Mouse (Mus musculus) midbrain, embryonic 11.5 days (tissue): ENCODE results near the gene Dnm1. TPM values are rescaled to one million over a fixed set of nuclear protein-coding genes. Genes with fewer than 3 reads are reported as not detected.

Experiments
- ATAC-seq: fragments of 200-750 bp; cut with Nextera tagmentation; 2 replicates; pipeline ENCODE4 v1.8.0; 2017; ENCODE audit warnings: moderate TSS enrichment, moderate library complexity; ENCODE audit not compliant: low FRiP score
- DNase-seq: peaks from one replicate; pipeline ENCODE4 v3.0.0; 2015; ENCODE audit warnings: low spot score; ENCODE audit errors: missing footprints
- H3K27ac ChIP-seq: fragments of 300-500 bp; sonication (generic); 2 replicates; pipeline ENCODE4 v1.5.1; 2014; ENCODE audit warnings: low read depth, low read length
- H3K27me3 ChIP-seq: fragments of 300-500 bp; sonication (generic); 2 replicates; pipeline ENCODE4 v1.6.1; 2014; ENCODE audit warnings: mild to moderate bottlenecking, low read length, moderate library complexity, mixed read lengths; ENCODE audit not compliant: control insufficient read depth, insufficient read depth
- H3K36me3 ChIP-seq: fragments of 300-500 bp; sonication (generic); 2 replicates; pipeline ENCODE4 v1.6.1; 2014; ENCODE audit warnings: mild to moderate bottlenecking, low read length, moderate library complexity, mixed read lengths; ENCODE audit not compliant: control insufficient read depth, insufficient read depth
- H3K4me1 ChIP-seq: fragments of 300-500 bp; sonication (generic); 2 replicates; pipeline ENCODE4 v1.6.1; 2014; ENCODE audit warnings: low read length; ENCODE audit not compliant: control insufficient read depth, insufficient read depth
- H3K4me2 ChIP-seq: fragments of 300-500 bp; sonication (generic); 2 replicates; pipeline ENCODE4 v1.6.1; 2014; ENCODE audit warnings: mild to moderate bottlenecking, moderate library complexity
- H3K4me3 ChIP-seq: fragments of 300-500 bp; sonication (generic); 2 replicates; pipeline ENCODE4 v1.5.1; 2014; ENCODE audit warnings: low read depth, low read length
- H3K9ac ChIP-seq: fragments of 300-500 bp; sonication (generic); 2 replicates; pipeline ENCODE4 v1.6.1; 2014; ENCODE audit warnings: low read length
- H3K9me3 ChIP-seq: fragments of 300-500 bp; sonication (generic); 2 replicates; pipeline ENCODE4 v1.6.1; 2016; ENCODE audit warnings: low read length; ENCODE audit not compliant: control insufficient read depth
- WGBS: fragments of 180-500 bp; shearing (Covaris S2); extraction: QIAGEN DNeasy Blood & Tissue Kit; methylation state at CpG from one replicate; pipeline ENCODE4 v1.1.7; 2014; 5-methylcytosine and 5-hydroxymethylcytosine counted together
- polyA plus RNA-seq: library from polyadenylated mRNA; unstranded; fragments of >200 nt; fragmentation: Nextera tagmentation; extraction: Ambion mirVana; gene quantifications from 2 replicates; pipeline ENCODE4 v1.2.1, GENCODE M21; 2014

Gene Dnm1
- polyA plus RNA-seq, 1 experiment from 2014 or later, result 13.8 TPM

DNA sequence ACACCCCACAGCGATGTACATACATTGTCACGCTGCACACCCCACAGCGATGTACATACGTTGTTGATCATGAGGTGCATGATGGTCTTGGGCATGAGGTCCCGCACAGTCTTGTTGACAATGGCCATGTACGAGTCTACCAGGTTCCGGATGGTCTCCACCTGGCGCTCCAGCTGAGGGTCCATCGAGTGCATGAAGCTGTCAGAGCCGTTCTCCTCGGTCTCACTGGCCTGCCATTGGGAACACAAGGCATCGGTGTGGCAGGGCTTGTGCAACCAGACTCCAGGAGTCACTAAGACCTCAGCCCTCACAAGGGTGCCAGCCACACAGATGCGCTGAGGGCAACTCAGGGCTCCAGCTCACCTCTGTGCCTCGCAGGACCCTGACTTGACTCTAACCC is 38.3 kb downstream of the Dnm1 start:
- H3K4me3 ChIP-seq, result no peak overlapping the region
- no peak overlapping the region for H3K27ac ChIP-seq
- H3K4me2 ChIP-seq, result no peak overlapping the region
- H3K4me1 ChIP-seq, result peaks cover 29% of the 10 kb centered on the region
- H3K36me3 ChIP-seq, result peaks cover 2% of the 10 kb centered on the region; the same call in 1 of the 2 replicates
- peaks cover 8% of the 10 kb centered on the region for H3K27me3 ChIP-seq
- WGBS, result 95% methylated on average over 14 of the region's 14 CpGs
- ATAC-seq (no peak), DNase-seq (peak; percentile 68)
- no peak overlapping the region for H3K9ac ChIP-seq
- no peaks in the 10 kb centered on the region for H3K9me3 ChIP-seq

DNA sequence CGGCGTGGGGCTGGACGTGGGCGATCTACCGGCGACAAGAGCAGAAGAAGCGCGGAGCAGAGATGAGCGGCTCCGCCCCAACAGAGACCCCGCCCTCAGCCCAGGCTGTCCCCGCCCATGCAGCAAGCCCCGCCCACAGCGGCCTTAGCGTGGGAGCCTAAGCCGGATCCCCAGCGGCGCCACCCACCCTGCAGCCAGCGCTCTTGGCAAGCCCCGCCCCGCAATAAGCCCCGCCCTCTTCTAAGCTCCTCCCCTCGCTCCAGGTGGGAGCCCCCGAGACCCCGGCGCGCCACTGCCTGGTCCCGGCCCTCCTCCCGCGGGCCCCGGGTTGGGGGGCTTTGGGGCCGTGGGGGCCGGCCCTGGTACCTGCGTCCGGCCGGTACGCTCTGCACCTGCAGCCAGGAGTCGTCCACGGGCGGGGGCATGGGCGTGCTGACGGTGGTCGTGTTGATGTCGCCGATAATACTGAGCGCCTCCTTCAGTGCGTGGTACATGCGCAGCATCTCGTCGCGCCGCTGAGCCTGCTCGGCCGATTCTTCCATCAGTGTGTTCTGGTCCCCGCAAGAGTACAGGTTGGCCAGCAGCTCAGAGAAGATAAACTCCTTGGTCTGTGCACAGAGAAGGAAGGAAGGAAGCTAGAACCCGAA is 40.7 kb downstream of the Dnm1 start:
- Histone ChIP-seq H3K9ac (peak overlapping the region; percentile 73), H3K27ac (no peak overlapping the region), H3K4me2 (peak overlapping the region; percentile 100), H3K27me3 (peaks cover 3% of the 10 kb centered on the region), H3K4me1 (peaks cover 19% of the 10 kb centered on the region), H3K4me3 (peak overlapping the region; percentile 61), H3K36me3 (peaks cover 2% of the 10 kb centered on the region; the same call in 1 of the 2 replicates), H3K9me3 (no peaks in the 10 kb centered on the region)
- ATAC-seq (peak; percentile 87), DNase-seq (peak; percentile 99)
- WGBS, result under 1% methylated on average over 43 of the region's 56 CpGs

DNA sequence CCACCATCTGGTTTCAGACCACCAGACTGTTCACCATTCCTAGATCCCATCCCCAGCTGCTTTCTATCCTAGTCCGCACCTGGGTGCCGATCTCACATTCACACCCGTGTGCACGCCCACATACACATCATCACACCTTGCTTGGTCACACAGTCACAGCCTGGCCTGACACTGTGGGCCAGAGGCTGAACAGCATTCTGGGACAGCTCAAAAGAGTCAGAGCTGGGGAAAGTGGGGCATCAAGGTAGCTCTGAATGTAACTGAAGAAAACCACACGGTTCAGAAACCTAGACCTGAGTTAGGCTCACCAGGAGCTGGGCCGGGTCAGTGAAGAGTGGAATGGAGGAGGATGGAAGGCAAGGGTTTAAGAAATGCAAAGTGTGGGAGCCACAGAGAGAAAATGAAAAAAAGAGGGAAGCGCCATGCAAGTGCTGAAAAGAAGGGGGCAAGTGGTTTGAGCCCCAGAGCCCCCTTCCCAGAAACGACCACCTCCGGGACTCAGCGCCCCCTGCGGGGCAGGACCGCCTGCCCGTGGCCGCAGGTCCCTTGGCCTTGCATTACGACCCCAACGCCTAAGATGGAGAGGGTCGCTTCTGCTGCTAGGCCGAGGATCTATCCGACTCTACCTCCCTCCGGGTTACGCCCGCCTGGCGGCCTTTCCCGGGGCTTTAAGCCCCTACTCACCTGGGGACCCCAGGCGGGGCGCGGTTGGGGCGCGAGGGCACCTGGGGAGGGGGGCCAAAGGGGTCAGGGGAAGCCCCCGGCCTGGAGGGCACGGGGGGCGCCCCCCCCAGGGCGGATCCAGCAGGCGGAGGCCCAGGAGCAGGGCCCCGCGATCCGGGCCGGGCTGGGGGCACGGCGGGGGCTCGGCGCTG is 41.5 kb downstream of the Dnm1 start:
- Histone ChIP-seq H3K27me3 (peaks cover 3% of the 10 kb centered on the region), H3K4me3 (peak overlapping the region; percentile 61), H3K27ac (no peak overlapping the region), H3K9ac (peak overlapping the region; percentile 73), H3K4me2 (peak overlapping the region; percentile 100), H3K9me3 (no peaks in the 10 kb centered on the region), H3K36me3 (peaks cover 2% of the 10 kb centered on the region; the same call in 1 of the 2 replicates), H3K4me1 (peaks cover 19% of the 10 kb centered on the region)
- WGBS, result 11% methylated on average over 30 of the region's 42 CpGs
- DNase-seq (peak; percentile 82), ATAC-seq (peak; percentile 12; the same call in 1 of the 2 replicates)

DNA sequence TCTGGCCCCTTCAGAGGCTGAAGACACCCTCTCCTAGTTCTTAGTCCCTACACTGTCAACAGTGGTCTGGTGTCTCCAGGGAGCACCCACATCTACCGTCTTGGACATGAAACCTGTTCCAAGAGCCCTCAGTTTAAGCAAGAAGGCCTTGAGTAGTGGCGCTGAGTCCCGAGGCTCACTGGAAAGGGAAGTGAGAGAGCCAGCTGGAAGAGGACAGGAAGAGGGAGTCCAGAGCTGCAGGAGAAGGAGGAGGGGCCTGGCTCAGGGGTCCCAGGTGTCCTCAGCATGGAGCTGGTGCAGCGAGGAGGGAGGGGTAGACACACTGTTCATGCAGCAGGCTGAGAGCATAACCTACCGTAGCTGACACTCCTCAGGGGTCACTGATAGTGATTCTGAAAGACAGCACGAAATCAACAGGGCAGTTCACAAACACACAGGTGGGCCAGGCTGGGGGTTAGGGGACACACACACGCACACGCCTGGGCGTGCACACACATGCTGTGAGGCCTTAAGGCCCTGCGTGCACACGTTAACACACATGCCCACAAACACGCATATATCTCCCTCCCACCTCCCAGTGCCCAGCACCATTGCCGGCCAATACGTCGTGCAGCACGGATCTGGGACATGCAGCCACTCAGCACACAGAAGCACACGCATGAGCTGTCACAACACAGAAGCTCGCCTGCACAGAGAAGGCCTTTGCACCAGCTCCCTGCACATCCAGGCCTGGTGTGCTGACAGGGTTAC is 42.9 kb downstream of the Dnm1 start:
- H3K4me2 ChIP-seq, result no peak overlapping the region
- H3K36me3 ChIP-seq, result peaks cover 12% of the 10 kb centered on the region
- H3K27me3 ChIP-seq, result no peaks in the 10 kb centered on the region; the same call in none of the 2 replicates
- no peak overlapping the region for H3K4me3 ChIP-seq
- H3K27ac ChIP-seq, result no peak overlapping the region
- no peak overlapping the region; the same call in 1 of the 2 replicates for H3K9ac ChIP-seq
- no peaks in the 10 kb centered on the region for H3K9me3 ChIP-seq
- peaks cover 12% of the 10 kb centered on the region for H3K4me1 ChIP-seq
- ATAC-seq, result no peak
- DNase-seq, result peak; percentile 81
- 88% methylated on average over 18 of the region's 18 CpGs for WGBS

DNA sequence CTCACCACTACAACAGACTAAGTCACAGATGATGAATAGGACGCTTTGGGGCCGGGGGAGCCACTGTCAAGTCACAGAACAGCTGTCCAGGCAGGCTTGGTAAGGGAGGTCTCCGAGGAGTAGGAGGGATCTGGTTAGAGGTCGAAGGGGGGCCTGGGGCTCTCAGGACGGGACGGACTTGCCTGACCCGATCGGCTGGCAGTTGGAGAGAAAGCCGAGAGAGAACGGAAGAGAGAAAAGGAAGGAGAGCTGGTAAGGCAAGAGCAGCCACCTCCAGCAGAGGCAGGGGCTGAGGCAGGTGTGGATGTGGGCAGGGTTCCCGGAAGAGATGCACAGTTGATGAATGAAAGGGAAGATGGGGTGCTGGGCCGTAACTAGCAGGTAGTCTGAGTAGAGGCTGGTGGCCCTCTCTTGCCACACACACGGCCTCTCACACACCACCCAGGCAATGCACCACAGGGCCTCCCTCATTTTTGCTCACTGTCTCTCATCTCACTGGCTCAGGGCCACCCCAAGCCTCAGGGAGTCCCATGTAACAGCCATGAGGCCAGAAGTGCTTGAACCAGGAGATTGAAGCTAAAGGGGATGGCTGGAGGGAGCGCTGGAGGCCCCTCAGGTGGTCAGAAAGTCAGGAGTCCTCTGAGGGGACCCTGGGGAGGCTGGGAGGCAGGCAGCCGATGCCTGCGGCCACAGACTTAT is 44.1 kb downstream of the Dnm1 start:
- DNase-seq (peak; percentile 65), ATAC-seq (no peak)
- 84% methylated on average over 16 of the region's 16 CpGs for WGBS
- no peaks in the 10 kb centered on the region; the same call in none of the 2 replicates for H3K27me3 ChIP-seq
- H3K36me3 ChIP-seq, result peaks cover 18% of the 10 kb centered on the region
- H3K9ac ChIP-seq, result no peak overlapping the region
- H3K4me3 ChIP-seq, result no peak overlapping the region
- H3K4me1 ChIP-seq, result peaks cover 12% of the 10 kb centered on the region
- H3K9me3 ChIP-seq, result no peaks in the 10 kb centered on the region
- H3K27ac ChIP-seq, result no peak overlapping the region
- H3K4me2 ChIP-seq, result no peak overlapping the region

DNA sequence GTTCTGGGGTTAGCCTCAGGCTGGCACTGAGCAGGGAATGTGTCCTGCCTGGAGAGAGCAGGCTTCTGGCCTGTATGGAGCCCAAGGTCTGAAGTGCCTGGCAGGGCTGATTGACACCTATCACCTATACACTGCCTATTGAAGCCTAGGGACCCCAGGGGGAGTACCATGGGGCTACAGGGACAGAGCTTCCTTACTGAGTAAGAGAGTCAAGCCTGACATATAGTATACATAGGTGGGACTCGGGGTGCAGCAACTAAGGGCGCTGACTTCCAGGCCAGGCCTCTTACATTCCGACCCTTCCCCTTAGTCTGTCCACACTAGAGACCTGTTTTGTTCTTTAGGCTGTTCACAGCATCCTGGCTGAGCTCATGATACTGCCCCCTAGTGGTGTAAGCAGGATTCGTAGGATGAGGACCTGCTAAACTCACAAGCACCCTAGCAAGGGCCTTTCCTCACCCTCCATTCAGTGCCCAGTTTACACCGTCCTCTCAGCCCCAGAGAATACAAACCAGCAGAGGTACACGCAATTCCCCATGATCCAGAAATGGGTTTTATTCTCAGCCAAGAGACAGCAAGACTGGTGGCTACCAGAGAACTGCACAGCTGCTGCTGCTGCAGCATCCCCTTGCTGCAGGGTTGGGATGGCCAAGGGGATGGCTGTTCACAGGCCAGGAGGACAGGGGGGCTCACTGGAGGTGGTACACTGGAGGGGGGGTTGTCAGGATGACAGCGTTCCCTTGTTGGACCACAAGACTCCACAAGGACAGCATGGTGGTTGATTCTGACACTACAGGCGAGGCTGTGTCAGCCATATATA is 45.0 kb downstream of the Dnm1 start:
- Histone ChIP-seq H3K27ac (no peak overlapping the region), H3K9me3 (no peaks in the 10 kb centered on the region), H3K9ac (no peak overlapping the region), H3K4me3 (no peak overlapping the region), H3K4me2 (no peak overlapping the region), H3K4me1 (peaks cover 12% of the 10 kb centered on the region), H3K36me3 (peaks cover 21% of the 10 kb centered on the region), H3K27me3 (no peaks in the 10 kb centered on the region; the same call in none of the 2 replicates)
- DNase-seq, result peak; percentile 96
- ATAC-seq, result no peak
- 46% methylated on average over 8 of the region's 8 CpGs for WGBS

DNA sequence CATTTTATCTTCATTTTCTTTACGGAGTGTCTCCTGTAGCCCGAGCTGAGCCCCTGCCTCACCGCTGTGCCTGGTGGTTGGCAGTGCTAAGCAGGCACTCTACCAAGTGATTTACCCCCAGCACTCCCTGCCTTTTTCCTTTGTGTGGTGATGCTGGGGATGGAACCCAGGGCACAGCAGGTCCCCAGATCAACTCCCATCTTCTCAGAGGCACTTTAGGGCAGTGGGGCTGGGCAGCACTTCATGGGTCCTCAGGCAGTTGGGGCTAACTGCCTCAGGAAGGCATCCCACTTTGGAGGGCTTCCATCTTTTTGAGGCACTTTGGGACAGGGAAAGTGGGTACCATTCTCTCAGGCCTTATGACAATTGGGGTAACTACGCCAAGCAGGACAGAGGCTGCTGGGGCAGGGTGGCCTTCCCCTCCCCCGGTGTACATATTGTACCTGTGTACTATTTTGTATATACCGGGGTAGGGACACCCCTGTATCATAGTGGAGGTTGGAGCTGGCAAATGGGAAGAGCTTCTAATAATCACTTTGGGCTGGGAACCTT is 45.8 kb downstream of the Dnm1 start:
- DNase-seq (peak; percentile 35), ATAC-seq (no peak)
- H3K9ac ChIP-seq, result no peak overlapping the region
- WGBS, result 88% methylated on average over 6 of the region's 6 CpGs
- no peak overlapping the region for H3K4me2 ChIP-seq
- H3K36me3 ChIP-seq, result peaks cover 23% of the 10 kb centered on the region
- no peak overlapping the region for H3K27ac ChIP-seq
- H3K4me1 ChIP-seq, result peaks cover 9% of the 10 kb centered on the region
- no peaks in the 10 kb centered on the region for H3K9me3 ChIP-seq
- no peak overlapping the region for H3K4me3 ChIP-seq
- no peaks in the 10 kb centered on the region; the same call in none of the 2 replicates for H3K27me3 ChIP-seq

DNA sequence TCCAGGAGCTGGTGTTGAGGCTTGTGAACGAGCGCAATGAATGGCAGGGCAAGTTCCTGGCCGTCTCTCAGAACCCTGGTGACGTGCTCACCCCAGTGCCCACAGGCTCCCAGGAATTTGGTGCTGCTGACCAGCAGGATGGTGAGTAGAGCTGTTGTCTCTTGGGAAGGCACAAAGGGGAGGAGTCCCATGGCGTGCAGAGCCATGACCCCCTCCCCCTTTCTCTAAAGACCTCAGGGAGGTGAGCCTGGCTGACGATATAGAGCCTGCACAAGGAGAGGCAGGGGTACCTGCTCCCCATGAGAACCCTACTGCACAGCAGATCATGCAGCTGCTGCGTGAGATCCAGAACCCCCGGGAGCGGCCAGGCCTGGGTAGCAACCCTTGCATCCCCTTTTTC is 47.0 kb downstream of the Dnm1 start:
- no peak overlapping the region for H3K9ac ChIP-seq
- no peak overlapping the region for H3K27ac ChIP-seq
- H3K9me3 ChIP-seq, result no peaks in the 10 kb centered on the region
- WGBS, result 78% methylated on average over 9 of the region's 9 CpGs
- DNase-seq (no peak), ATAC-seq (no peak)
- peaks cover 27% of the 10 kb centered on the region for H3K36me3 ChIP-seq
- no peak overlapping the region for H3K4me3 ChIP-seq
- no peaks in the 10 kb centered on the region for H3K4me1 ChIP-seq
- H3K27me3 ChIP-seq, result no peaks in the 10 kb centered on the region
- H3K4me2 ChIP-seq, result no peak overlapping the region
